Mouse (Mus musculus): ENCODE measurements at regions not wholly inside any gene's neighbourhood (a gene's known extent, or its start where the extent isn't known, plus 50 kb on each side); places are given as distances from the start of the nearest gene placed in this dataset.
"Not testable (repeated sequence)": the region's sequence is repeated elsewhere in the genome, so short reads cannot be mapped to it uniquely, and the experiment has no call there.

DNA sequence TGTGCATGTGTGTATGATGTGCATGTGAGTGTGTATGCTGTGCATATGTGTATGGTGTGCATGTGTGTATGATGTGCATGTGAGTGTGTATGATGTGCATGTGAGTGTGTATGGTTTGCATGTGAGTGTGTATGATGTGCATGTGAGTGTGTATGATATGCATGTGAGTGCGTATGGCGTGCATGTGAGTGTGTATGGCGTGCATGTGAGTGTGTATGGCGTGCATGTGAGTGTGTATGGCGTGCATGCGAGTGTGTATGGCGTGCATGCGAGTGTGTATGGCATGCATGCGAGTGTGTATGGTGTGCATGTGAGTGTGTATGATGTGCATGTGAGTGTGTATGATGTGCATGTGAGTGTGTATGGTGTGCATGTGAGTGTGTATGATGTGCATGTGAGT lies 103.2 kb upstream of the Nudt7 start:
- DNase-seq; intact Hi-C loops (cut with DNase I): not testable (repeated sequence)

DNA sequence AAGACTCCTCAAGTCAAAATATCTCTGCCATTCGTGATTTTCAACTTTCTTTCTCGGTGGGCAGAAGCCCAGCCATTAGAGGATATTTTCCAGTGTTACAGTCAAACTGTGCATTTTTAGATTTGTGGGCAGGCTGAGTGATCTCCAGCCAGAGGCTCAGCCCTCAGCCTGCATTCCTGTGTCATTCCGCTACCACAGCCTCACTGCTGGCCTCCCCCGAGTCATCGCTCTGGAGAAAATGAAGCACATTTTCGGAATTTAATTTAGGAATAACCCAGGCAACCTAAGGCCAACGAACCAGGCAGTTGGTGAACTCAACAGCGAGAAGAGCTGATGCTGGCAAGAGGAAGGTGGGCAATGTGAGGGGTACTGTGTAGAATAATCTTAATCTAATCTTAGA lies 80.9 kb upstream of the Nudt7 start:
- DNase-seq, result no peak
- intact Hi-C loops (cut with DNase I), result no loop called here

DNA sequence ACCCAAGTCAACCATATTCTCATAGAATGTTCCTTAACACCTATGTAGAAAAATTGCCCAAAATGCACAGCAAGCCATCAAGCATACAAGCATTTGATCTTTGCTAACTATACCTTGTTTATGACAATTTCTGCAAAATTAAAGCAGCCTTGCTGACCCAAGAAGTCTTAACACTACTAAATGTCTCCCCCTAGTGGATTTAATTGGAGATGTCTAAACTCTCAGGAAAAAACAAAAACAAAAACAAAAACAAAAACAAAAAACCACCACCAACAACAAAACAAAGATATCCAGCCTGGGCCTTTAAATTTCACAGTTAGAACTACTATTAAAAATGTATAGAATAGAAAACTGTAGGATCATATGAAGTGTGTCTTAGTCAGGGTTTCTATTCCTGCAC lies 69.8 kb upstream of the Nudt7 start:
- DNase-seq, result no peak
- intact Hi-C loops (cut with DNase I), result no loop called here

GRCm38 (mm10) chr8:114072330-114072729 lies 61.0 kb upstream of the Nudt7 start:
- intact Hi-C loops (cut with DNase I), result no loop called here
- DNase-seq, result no peak

- peak; percentile 34 for DNase-seq
- intact Hi-C loops (cut with DNase I), result no loop called here
These were observed 59.2 kb upstream of the Nudt7 start for GRCm38 (mm10) chr8:114074122-114074521.

GRCm38 (mm10) chr8:114076701-114077100 lies 56.7 kb upstream of the Nudt7 start:
- intact Hi-C loops (cut with DNase I), result loop anchor here (5.0 kb wide), 1 partner anchor 361 kb away; the partner anchor contains the start of gene Wwox
- no peak for DNase-seq

DNA sequence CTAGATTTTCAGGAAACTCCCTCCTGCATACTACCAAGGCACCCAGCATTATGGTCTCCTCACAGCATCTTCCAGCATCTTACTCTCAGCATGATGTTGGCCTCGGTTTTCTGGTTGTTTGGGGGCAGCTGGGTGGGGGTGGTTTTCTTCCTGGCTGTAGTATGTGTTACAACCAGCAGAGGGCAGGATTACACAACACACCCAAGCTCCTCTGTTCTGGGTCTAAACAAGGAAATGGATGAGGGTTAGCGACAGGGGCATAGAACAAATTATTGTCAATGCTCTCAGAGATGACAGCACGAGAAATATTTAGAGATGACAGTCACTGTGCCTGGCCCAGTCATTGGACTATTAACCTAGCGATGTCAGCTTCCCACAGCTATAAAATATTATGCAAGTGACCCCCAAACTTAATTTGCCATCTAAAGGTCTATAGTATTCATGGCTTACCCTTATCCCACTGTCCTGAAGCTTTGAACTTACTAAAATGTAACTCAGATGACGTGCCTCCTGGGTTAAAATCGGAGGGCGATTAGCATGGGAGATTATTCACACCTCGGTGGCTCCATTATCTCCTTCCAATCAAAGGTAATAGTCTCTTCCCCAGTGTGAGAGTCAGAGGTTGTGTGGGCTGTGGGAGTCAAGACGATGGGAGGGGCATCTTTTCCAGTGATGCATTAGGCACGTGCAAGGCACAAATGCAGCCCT lies 52.2 kb upstream of the Nudt7 start:
- intact Hi-C loops (cut with DNase I), result loop anchor here (1.0 kb wide), 1 partner anchor 288 kb away; no protein-coding TSS in a partner anchor
- peak; percentile 50 for DNase-seq

DNA sequence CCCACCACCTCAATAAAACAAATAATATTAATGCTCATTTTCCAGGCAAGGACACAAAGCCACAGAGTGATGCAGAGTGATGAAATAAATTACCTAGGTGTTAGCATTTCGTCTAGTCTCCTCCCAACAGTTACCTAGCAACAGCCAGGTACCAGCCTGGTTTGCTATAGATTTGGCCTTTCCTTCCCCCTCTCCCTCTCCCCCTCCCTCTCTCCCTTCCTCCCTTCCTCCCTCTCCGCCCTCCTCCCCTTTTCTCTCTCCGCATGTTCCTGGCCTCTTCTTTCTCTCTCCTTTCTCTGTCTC lies 51.6 kb upstream of the Nudt7 start:
- intact Hi-C loops (cut with DNase I), result loop anchor here (1.0 kb wide), 1 partner anchor 288 kb away; no protein-coding TSS in a partner anchor
- no peak for DNase-seq
